Mouse (Mus musculus): ENCODE results near the gene Srsf3. TPM values are rescaled to one million over a fixed set of nuclear protein-coding genes. Genes with fewer than 3 reads are reported as not detected.
"Not testable (repeated sequence)": the region's sequence is repeated elsewhere in the genome, so short reads cannot be mapped to it uniquely, and the experiment has no call there.

Gene Srsf3
- polyA plus RNA-seq, 1 experiment = 103 TPM

DNA sequence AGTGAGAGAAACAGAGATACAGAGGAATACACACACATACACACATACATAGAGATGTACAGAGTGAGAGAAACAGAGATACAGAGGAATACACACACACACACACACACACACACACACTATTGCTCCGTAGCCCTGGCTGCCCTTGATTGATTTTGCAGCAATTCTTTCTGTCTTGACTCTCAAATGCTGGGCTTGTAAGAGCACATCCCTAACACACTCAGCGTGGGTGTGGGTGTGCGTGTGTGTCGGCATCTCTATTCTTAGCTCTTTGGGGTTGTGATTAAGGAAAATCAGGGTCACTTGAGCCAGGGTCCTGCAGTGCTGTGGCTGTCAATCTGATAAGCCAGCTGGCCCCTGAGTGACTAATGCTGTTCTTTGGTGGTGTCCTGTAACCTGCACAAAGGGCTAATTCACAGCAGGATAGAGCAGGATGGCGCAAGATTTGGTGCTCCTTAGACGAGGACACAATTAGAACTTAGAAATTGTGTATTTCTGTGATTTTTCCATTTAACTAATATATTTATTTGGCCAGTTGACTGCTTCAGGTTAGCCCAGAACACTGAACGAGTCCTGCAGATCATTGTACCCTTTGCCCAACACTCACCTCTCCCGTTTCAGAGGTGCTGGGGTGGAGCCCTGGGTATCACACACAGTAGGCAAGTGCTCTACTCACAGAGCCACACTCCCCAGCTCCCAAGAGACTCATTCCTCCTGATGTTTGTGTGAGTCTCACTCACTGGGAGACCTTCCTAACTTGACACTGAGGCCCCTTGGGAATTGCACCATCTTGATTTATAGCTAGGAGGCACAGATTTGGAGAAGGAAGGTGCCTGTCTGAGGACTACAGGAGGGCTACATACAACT is 30.9 kb downstream of the Srsf3 start:
- no peak for DNase-seq (ENCODE audit: low read depth)

DNA sequence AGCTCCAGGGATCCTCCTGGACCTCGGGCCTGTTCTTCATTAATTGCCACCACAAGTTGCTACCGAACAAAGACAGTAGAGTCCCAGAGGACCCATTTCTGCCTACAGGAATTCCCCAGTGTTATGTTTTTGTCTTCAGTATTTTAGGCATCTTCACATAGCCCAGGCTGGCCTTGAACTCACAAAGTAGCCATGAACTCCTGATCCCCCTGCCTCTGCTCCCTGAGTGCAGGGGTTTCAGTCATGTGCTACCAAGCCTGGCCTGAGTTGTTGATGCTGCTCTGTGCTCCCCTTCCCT is 31.5 kb downstream of the Srsf3 start:
- DNase-seq (ENCODE audit: low read depth) = no peak

DNA sequence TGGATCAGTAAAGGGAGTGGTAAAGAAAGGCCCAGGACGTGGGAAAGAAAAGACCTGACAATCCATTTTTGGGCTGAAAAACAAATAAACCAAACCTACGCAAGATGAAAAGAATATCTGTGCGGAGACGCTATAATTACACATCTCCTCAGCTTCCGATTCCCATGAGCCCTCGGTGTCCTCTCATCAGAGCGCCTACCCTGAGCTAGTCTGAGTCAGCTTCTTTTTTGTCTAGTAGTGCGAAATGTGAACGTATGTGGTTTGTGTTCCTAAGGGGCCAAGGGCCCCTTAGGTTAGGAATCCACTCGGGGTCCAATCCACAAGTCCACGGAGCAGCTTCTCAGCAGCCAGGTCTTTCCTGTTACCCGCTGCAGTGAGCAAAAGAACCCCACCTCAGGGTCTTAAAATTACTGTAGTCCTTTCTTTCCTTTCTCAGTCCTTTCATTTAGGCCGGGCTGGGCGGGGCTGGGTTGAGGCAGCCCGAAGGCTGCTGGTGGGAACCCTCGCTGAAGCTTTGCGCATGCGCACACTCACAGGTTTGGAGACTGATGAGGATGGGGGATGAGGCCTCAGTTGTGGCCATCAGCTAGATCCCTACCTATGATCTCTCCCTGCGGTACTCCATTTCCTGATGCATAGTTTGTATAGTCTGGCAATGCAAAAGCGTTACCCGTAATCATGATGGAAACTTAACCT is 33.0 kb downstream of the Srsf3 start:
- no peak for DNase-seq (ENCODE audit: low read depth)

DNA sequence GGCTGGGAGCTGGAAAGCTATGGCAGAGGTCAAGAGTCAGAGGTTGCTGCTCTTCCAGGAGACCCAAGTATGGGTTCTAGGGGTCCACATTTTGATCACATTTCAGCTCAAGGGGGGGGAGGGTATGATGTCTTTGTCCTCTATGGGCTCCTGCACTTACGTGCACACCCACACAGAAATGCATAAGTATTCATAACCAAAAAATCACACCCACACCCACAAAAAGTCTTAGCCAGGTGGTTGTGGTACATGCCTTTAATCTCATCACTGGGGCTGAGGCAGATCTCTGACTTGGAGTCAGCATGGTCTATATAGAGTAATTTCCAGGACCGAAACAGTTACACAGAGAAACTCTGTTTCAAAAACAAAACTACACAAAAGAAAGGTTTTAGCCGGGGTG is 33.5 kb downstream of the Srsf3 start:
- DNase-seq (ENCODE audit: low read depth) = no peak

DNA sequence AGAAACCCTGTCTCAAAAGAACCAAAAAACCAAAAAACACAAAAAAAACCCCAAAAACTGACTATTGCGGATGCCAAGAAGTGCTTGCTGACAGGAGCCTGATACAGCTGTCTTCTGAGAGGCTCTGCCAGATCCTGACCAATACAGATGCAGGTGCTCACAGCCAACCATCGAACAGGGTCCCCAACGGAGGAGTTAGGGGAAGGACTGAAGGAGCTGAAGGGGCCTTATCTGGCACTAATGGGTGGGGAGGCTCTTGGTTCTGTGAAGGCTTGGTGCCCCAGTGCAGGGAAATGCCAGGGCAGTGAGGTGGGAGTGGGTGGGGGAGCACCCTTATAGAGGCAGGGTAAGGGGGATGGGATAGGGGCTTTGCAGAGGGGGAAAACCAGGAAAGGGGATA is 35.0 kb downstream of the Srsf3 start:
- DNase-seq (ENCODE audit: low read depth) = not testable (repeated sequence)

DNA sequence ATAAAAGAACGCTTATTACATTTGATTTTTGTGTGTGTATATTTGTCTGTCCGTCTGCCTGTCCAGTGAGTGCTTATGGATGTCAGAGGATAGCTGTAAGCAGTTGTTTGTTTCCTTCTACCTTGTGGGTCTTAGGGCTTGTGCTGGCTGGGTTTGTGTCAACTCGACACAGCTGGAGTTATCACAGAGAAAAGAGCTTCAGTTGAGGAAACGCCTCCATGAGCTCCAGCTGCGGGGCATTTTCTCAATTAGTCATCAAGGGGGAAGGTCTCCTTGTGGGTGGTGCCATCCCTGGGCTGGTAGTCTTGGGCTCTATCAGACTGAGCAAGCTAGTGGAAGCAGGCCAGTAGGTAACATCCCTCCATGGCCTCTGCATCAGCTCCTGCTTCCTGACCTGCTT is 35.4 kb downstream of the Srsf3 start:
- no peak for DNase-seq (ENCODE audit: low read depth)

DNA sequence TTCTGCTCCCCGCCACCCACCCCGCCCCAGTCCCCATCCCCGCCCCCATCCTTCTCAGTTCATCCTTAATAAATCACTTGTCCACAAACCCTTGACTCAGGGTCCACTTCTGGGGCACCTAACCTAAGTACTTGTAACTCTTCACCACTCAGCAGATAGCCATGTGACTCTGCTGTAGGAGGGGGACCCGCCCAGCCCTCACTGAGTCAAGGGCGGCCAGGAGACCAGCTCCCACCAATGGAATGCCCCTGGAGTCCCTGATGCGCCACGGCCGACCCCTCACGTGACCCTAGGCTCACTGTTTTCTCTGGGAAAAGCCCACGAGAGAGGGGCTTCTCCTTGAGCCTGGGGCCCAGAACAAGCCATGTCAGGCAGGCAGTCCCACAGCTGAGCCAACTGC is 36.6 kb downstream of the Srsf3 start:
- no peak for DNase-seq (ENCODE audit: low read depth)

DNA sequence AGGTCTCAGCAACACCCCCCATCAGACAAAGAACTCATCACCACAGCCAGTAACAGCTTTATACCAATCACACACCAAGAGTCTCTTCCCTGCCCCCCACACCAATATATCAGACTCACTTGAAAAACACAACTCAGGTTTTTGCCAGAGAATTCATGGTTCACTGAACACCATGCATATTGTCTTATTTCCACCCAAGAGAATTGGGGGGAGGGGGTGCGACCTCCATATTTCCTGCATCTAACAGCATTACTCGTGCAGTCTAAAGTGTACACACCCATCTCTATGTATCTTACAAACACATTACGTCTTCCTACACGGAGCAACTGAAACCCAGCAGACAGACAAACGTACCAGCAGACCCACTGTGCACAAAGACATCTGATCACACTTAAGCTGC is 39.4 kb downstream of the Srsf3 start:
- no peak for DNase-seq (ENCODE audit: low read depth)

DNA sequence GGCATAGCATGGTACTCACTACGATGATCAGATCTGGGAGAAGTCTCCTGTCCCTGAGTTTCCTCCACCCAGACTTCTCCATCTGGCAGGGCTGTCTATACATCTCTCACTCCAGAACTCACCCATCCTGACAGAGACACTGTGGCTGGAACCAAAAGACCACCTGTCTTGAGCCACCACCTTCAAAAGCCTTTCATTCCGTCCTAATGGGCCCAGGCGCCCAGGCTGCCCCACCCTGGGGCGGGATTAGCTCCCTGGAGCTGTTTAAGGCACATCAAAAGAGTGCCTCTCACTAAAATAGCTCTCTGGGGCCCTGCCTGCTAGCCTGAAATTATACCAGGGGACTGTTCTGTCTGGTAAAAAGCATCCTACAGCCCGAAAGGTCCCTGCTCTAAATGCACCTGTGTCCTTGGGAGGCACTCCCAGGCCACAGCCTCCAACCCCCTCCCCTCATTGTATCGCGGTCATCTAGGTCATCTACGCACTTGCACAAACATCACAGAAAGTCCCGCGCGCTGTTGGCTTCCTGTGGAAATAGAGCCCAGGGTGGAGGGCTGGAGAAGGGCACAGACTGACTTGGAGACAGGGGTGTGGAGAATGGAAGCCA is 40.4 kb downstream of the Srsf3 start:
- no peak for DNase-seq (ENCODE audit: low read depth)

DNA sequence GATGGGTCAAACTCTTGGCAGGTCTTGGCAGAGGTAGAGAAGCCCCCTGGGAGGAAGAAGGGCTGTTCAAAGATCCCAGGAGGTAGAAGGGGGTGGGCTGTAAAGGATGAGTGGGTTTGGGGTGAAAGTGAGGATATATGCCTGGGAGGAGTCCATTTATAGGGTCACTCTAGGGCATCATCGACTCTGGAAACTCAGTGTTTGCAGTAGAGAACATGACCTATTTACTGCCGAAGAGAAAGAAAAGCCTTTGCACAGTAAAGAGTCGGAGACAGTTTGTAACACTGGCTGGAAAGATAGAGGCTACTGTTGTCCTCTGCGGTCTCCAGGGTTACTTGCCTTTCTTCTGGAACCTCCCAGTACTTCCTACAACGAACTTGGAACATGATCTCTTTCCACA is 40.9 kb downstream of the Srsf3 start:
- no peak for DNase-seq (ENCODE audit: low read depth)

DNA sequence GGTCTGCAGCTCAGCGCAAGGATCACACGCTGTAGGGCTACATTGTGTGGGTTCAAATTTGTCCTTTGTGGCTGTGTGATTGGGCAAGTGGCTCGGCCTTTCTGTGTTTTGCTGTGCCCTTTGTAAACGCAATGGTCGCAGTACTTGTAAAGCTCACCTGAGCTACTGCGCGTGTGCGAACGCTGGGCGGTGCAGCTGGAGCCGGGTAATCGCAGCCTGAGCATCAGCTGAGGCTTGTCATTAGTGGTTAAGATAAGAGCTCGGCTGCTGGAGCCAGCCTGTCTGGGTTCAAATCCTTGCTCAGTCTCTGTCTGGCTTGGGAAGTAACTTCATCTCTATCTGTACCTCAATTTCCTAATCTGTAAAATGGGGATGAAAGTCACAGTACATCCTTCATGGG is 41.7 kb downstream of the Srsf3 start:
- no peak for DNase-seq (ENCODE audit: low read depth)

DNA sequence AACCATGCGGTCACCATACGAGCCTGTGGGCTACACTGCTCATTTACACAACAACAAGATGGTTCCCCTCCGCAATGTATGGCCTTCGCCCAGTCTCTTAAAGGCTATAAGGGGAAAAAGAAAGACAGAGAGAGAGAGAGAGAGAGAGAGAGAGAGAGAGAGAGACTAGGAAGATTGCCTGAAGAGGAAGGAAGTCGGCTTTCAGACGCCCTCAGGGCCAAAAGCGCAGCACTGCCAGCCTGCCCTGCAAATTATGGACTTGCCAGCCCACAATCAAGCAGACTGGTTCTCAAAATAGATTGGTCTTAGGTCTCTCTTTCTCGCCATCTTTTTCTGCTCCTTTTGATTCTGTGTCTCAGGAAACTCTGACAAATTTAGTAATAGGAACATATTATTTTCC is 43.8 kb downstream of the Srsf3 start:
- DNase-seq (ENCODE audit: low read depth) = no peak

DNA sequence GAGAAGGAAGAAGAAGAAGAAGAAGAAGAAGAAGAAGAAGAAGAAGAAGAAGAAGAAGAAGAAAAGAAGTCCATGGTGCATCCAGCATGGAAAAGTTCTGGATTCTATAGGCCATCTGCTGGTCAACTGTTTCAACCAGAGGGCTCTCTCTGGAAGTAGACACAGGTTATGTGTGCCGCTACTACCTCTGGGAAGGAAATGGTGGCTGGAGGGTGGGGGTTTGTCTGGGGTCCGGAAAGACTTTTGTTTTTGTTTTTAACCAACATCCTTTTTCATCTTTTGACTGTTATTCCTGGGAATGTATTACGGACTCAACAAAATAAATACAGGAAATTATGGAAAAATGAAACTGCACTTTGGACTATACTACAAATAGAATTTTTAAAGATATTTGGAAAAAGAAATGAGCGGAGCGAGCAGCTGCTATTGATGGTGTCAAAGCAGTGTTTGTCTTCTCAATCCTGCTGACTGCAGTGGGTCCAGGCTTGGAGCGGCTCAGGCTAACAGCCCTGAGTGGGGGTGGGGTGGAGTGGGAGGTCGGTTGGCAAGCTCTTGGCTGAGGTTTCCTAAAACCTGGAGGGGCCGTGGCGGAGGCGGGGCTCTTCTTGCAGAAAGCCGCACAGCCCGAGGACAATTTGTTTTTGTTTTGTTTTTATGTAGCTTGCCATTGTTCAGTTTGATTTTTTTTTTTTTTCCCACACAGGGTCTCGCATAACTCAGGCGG is 45.5 kb downstream of the Srsf3 start:
- no peak for DNase-seq (ENCODE audit: low read depth)

DNA sequence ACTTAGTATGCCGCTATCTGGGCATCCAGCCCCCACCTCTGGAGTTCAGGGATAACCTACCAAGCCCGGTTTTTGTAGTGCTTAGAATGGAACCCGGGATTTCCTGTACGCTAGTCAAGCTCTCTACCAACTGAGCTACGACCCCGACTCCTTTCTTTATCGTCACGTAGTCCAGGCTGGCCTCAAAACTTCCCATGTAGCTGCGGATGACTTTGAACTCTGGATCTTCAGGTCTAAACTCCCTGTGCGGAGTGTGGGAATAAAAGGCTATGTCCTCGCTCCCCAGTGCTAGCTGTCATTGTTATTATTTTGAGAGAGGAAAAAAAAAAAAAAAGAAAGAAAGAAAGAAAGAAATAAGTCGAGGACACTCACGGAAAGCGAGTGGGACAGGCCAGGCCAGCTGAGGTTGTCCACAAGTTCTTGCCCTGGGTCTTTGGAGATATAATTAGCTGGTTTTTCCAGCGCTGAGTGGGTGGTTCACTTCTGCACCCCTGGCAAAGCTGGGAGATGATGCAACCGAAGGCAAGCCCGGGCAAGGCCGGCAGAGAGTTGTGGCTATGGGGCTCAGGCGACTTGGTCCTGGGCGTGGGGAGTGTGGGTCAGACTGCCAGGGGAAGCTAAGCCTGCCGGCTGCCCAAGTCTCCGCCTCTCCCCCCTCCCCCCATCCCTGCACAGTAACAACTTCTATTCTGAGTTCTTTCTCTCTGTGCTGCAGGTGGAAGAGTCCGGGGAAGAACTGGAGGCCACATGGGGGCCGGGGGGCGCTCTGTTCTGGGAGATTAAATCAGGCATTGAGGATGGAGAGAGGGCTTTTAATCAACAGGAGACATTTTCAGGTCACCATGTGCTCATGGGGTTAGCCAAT is 46.3 kb downstream of the Srsf3 start:
- peak; percentile 85 for DNase-seq (ENCODE audit: low read depth)

DNA sequence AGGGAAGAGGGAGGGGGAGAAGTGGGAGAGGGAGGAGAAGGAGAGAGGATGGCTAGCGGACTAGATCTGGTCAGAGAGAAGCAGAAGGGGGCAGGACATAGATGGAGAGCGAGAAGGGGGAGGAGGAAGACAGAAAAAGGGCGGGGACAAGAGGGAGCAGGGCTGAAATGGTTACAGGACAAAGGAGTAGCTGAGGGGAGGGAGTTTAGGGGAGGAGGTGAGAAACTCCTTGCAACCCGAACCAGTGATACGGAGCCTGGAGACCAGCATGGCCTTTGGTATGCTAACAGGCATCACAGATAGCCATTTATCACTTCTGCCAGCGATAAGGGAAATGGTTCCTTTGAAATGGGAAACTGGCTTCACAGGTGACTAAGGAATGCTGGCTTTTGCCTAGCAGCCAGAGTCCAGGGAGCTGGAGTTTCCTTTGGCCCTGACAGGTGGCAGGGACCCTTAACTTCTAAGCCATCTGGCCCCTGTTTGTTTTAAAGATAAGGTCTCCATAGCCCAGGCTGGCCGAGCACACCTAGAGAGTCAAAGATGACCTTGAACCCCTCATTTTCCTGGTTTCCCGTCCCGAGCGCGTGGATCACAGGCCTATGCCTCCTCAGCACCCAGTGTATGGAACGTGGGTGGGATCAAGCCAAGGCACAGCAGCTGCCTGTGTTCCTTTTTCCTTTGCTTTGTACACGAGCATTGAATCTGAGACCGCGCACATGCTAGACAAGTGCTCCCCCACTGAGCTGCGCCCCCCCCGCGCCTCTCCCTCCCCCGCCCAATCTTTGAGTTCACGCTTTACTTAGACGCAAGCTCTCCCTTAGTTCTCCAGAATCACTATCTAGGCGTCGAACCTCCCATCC is 48.6 kb downstream of the Srsf3 start:
- DNase-seq (ENCODE audit: low read depth) = no peak

DNA sequence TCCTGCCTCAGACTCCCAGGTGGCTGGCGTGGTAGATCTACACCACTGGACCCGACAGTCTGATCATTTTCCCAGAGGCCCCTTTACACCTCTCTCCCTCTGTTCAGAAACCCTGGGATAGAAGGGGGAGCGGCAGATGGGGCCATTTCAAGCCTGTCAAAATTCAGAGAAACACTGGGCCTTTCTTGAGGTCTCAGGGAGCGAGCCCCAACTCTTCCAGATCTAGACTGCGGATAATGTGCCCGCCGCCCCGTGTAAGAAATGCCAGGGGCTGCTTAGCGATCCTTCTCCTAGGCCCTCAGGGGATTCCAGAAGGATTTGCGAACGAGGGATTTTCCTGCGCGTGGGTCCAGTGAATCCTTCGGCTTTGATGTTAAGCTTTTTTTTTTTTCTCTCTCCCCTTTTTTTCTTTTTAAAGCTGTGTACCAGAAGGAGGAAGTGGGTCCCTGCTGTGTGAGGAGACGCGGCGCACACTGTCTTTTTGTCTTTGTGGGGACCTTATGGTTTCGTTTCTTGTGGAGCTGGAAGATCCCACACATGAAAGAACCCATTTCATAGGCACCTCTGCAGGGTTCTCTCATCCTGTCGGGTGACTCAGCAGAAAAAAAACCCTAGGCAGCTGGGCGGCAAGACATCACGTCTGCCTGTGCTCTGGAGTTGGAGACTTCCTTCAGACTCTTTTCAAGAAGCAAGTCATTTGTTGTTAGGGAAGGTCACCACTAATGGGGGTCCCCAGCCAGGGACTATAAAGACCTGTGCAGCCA is 49.4 kb downstream of the Srsf3 start:
- DNase-seq (ENCODE audit: low read depth) = no peak

DNA sequence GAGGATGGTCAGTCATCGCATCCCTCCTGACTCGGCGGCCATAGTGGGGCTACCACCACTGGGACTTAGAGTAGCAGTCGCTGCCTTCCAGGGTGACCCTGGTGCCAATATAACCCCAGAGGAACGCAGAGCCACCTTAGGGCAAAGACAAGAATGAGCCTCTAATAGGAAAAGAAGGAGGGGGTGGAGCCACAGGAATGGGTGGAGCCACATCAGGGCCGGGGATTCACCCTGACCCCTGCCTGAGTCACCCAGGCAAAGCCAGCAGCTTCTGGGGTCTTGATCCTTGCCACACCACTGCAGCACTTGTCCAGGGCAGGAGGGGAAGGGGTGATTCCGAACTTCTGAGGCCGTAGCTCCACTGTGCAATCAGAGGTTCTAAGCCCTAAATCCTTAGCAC is 51.2 kb downstream of the Srsf3 start:
- no peak for DNase-seq (ENCODE audit: low read depth)

DNA sequence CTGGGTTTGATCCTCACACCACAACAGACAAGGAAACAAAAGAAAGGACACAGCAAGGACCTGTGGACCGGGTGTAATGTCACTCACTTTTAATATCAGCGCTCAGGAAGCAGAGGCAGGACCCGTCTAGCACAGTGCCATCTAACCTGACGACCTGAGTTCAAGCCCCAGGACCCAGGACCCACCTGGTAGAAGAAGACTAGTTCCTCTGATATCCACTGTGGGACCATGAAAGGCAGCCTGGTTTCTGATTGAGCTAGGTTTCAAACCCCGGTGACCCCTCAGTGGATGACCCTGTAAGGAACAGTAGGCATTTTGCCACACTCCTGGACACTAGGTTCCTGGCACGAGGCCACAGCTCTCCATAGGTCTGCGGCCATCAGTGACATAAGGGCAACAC is 52.2 kb downstream of the Srsf3 start:
- DNase-seq (ENCODE audit: low read depth) = no peak

DNA sequence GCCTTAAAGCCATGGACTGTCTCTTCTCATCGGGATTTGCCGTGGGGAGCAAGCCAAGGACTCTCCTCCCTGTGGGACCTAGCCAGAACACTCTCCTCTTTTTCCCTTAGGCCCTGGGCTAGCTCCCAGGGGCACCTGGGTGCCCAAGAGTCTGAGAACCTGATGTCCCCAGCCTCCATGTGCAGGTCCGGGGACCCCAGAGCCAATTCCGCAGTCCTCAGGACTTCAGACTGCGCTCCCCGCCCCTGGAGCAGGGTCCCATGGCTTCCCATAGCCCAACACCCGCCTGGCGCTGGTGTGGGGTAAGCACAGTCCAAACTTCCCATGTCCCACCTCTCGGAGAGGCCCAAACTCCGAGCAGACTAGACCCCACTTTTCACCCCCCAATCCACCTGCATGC is 52.8 kb downstream of the Srsf3 start:
- no peak for DNase-seq (ENCODE audit: low read depth)

DNA sequence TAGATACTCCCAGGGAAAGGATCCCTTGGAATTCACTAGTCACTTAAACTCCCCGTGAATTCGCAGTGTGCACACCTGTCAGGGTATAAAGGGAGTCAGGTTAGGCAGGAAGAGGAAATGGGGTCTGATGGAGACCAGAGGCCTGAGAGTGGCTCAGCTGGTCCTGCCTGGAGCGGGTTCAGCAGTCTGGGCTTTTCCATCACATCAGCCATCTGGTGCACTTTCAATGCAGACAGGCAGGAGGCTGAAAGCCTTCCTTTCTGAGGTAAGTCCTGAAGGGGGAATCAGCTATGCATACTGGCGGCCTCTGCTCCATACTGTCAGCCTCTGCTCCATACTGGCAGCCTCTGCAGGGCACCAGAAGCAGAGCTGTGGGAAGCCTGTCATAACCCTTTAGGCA is 54.5 kb downstream of the Srsf3 start:
- DNase-seq (ENCODE audit: low read depth) = no peak

Measured in gonadal fat pad, adult 2 months (tissue).